Mouse (Mus musculus) E14TG2a.4 (cell line): ENCODE data around the gene Degs2.

Experiments
- CTCF ChIP-seq: conservative IDR thresholded peaks from 2 replicates; pipeline ENCODE4 v1.5.1; 2014; ENCODE audit warnings: low read length
- NANOG ChIP-seq: IDR thresholded peaks from 2 replicates; pipeline ENCODE4 v1.6.1; 2014; ENCODE audit warnings: borderline replicate concordance, low read length, mixed read lengths

- TF ChIP-seq CTCF, result no peak
- TF ChIP-seq NANOG, result no peak
Observed at GRCm38 (mm10) chr12:108723841-108724240, 21.7 kb upstream of the Degs2 start.
